Mouse (Mus musculus) right cerebral cortex, postnatal 36 days (tissue): ENCODE measurements around the gene Adamts7.

Source experiments
- DNase-seq, 2 experiments: peaks; one replicate each; pipeline ENCODE4 v3.0.0; 2022; ENCODE audit warnings: low spot score in 2 of 2, mixed read lengths in 1 of 2

Gene Adamts7

DNA sequence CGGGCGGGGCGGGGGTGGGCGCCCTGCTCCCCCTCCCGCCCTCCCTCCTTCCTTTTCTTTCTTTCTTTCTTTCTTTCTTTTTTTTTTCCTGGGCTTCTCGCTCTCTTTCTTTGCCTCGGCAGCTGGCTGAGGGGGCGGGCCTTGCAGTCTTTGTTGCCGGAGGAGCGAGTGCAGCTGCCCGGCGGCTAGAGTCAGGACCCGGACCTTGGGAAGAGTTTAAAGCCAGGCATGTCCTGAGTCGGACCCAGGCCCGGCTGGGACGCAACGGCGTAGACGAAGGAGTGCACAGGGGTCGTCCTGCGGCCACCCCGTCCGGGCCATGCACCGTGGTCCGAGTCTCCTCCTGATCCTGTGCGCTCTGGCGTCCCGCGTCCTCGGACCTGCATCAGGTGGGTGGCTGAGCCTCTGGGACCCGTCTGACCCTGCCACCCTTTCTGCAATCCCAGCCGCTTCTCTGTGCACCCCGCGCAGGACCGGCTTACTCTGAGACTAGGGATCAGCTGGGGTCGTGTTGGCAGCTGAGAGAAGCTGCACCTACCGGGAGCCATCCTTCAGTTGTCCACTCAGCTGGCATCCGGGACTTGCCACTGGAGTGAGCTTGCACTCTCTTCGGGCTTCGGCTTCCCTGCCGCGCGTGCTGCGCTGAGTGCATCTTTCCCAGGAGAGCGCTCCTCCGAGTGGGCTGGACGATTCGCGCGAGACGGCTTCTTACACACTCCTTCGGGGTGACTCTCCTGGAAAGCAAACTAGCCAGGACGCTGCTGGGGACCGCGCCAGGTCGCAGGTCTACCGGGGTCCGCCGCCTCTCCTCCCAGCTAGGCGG lies at the start of gene Adamts7:
TSS of gene Adamts7 (plus strand) at position 144 of the 823 bp plus-strand sequence.
- no peak for DNase-seq

DNA sequence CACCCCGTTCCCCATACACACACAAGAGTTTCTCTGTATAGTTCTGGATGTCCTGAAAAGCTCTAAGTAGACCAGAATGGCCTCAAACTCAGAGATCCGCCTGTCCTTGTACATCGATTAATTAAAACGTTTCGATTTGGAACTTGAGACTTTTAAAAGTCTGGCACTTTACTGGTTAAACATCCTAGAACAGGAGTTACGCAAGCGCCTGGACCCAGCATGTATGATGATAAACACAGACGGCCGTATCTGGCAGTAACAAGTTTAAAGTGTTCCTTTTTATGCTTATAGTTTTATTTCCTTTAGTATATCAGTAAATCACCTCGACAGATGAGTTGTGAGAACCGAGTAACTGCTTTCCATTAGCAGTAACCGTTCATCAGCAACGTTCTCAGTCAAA lies 49.7 kb upstream of the Adamts7 start:
- no peak for DNase-seq

DNA sequence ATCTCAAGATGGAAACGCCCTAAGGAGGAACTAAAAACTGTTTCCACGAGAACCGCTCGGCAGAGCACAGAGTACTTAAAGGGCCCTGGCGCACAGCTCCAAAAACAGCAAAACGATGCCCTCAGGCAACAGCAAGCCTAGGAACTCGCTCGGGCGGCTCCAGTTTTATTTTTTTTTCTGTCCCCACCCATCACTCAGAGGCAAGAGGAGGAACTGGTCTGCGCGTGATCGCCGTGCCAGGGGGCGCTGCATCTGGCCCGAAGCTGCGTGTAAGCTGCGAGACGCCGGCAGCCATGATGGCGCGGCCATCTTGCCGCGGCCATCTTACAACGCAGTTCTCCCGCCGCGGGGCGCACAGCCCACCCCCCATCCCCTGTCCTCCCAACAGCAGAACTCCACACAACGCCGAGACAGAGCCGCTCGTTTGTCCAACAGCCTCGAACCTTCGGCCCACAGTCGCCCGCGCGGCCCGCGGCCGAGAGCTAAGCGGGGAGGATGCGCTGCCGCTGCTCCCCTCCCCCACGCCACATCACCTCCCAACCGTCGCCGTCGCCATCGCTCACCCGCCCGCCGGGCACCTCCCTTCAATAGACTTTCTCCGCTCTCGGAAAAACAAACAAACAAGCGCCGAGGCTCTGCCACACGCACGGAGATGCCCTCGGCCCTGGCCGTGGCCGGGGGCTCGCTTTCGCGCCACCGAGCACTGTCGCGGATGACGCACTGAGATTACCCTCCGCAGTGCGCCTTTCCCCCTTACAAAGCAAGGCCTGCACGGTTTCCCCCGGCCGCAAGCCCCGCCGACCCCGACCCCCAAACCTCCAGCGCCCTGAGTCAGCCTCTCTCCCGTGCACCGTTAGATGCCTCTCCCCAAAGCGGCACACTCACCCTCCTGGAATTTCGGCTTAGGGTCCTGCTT lies 49.0 kb upstream of the Adamts7 start:
- DNase-seq, result peak; percentile 90 to 92

DNA sequence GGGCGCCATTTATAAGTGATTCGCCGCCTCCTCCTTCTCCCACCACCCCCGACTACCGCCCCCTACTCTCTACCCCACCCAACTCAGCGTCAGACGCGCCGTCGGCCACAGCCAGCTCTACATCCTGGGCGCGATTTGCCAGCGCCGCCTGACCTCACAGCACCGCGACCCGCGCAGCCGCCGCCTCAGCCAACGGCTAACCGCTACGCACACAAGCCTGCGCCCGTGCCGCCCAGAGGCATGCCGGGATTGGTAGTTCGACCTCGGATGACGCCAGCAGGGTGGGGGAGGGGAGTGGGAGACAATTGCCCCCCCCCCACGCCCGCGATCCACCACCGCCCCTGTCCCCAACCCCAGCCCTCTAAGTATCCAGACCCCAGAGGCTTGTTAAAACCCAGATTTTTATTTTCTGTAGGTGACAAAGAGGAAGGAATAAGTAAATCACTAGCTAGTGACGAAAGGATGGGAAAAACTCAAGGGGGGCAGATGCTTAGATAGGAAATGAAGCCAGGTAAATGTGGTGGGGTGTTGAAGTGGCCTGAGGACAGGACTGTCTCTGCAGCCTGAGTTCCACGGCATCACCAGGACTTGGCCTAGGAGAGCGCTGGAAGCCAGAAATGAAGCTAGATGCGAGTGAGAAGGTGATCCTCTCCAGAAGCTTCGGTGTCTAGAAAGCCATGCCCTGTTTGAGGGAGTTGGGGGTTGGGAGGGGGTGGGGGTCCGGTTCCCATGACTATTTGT lies 48.1 kb upstream of the Adamts7 start, which contains the start of gene Morf4l1:
TSS of gene Morf4l1 (minus strand) at position 208 of the 741 bp plus-strand sequence.
- DNase-seq, result peak; percentile 98

DNA sequence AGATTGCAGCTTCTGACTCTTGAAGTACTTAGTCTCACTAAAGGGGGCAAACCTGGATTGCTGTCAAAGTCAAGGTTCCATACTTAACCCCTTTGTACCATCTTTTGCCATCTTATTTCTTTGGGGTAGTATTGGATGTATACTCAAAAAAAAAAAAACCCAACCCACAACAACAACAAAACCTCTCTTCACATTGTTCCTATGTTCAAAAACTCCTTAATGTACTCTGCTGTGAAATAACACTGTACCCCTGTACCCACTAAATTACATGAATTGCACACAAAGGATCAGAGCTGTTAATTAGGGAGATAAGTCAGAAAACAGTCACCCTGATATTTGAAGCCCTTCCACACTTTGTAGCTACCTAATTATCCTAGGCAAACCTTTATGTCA lies 47.6 kb upstream of the Adamts7 start:
- no peak for DNase-seq

DNA sequence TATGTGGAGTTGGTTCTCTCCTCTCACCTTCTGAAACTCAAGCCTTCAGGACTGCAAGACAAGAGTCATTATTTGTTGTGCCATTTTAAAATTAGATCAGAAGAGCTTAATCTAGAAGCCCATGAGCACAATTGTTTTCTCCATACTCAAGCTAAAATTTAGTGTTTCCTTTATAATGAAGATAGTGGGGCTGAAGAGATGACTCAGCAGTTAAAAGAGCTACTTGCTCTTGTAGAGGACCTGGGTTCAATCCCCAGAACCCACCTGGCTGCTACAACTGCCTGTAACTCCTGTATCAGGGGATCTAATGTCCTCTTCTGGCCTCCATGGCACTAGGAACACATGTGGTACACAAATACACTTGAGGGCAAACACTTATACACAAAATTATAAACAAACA lies 45.6 kb upstream of the Adamts7 start:
- no peak for DNase-seq

DNA sequence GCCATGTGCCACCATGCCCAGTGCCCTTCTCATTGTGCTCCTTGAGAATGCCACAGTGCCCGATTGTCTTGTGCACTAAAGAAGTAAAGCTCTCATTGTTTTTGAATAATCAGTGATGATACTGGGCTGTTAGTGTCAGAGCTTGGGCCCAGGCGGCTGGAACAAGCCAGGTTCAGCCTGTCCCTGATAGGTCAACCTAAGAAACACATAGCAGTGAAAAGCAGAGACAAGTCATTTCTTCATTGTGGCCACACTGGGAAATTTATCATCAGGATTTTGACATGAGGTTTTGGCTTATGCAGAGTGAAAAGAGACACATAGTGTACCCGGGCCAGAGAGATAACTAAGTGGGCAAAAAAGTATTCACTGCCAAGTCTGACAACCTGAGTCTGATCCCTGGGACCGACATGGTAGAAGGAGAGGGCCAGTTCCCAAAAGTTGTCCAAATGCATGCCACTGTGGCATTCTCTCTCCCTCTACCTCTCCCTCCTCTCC lies 40.6 kb upstream of the Adamts7 start:
- no peak for DNase-seq

DNA sequence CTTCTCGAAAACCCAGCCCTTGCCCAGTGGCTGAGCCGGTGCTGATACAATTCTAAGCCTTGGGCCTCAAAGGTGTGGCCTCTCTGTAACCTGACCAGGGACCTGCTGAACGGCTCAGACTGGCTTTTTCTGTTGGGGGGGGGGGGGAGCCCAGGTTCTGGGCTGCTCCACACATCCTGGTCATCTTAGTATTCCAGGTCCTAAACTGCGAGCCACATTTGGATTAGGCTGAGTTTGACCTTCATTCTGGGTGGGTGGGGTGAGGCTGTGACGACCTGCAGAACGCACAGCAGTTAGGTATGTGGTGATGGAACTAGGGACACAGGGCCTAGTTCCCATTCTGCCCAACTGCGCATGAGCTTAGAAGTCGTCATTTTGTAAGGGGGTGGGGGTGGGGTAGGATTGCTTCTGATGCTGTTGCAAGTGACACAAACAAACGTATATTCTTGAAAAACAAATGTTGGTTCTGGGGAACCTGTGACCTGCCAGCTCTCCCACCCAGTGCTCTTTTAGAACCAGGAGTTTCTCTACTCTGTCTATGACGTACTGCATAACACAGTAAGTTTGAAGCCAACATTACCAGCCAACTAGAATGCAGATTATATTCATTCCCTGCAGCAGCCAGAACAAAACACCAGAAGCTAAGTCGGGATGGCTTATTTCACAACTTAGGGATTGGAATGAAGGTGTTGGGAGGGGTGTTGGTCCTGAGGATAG lies 38.6 kb upstream of the Adamts7 start:
- no peak for DNase-seq

DNA sequence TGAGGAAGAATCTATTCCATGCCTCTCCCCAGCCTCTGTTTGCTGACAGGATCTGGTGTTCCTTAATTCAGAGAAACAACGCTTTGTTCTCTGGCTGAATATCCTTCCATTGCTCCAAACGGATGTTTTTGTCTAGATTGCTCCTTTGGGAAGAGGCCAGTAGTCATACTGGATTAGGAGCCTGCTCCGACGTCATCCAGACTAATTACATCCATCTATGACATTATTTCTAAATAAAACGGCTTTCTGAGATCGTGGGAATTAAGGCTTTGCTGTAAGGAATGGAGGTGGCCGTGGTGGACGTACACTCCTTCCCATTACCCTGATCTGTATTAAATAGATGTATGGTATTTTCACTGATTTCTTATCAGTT lies 38.0 kb upstream of the Adamts7 start:
- no peak for DNase-seq

DNA sequence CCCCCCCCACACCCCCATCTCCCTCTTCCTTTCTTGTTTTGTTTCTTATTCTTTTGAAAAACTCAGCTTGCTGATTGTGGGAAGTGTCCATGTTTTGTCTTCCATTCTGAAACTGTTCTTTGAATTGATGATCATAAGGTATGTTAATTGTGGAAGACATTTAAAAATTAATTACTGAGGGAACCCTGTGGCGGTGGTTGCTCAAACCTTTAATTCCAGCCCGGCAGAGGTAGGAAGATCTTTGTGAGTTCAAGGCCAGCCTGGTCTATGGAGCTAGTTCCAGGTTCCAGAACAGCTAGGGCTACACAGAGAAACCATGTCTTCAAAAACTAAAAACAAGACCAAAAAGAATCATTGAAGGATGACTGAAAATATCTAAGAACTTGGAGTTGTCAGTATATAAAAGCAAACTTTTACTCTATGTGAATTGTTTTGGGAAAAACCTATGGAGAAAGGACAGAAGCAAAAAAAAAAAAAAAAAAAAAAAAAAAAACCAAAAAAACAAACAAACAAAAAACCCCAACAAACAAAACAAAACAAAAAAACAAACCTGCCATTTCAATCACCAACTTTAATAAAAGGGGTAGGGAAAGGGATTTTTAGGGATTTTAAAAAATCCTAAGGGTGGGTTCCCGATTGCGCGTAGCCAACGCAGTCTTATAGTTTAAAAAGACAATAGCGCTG lies 37.3 kb upstream of the Adamts7 start:
- no peak for DNase-seq

DNA sequence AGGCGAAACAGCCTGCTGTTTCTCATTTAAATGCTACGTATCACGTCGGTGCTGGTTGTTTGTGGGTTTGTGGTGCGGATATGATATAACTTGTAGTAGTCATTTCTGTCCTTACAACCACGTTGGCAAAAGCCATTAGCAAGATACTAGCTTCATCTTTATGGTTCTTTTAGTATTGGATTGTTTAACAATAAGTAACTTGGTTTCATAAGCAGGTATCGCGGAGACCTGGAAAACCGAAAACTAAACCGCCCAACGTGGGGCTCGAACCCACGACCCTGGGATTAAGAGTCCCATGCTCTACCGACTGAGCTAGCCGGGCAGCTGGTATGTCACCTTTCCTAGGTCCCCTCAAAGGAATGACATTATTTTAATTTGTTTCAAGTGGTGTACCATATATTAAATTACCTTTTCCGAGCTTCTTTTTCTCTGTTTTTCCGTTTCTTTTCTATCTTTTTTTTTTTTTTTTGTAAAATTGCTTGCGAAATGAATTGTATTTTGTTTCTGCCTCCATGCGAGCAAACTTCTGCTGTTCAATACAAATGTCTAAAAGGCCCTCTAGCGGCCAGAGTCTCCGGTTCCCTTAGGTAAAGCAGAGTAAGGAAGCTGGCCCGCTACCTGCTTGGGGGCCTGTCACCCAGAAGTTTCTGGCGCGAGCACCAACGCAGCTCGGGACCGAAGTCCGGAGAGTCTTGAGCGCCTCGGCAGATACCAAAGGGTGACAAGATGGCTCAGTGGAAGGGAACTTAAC lies 36.4 kb upstream of the Adamts7 start:
- peak; percentile 61 to 64 for DNase-seq

DNA sequence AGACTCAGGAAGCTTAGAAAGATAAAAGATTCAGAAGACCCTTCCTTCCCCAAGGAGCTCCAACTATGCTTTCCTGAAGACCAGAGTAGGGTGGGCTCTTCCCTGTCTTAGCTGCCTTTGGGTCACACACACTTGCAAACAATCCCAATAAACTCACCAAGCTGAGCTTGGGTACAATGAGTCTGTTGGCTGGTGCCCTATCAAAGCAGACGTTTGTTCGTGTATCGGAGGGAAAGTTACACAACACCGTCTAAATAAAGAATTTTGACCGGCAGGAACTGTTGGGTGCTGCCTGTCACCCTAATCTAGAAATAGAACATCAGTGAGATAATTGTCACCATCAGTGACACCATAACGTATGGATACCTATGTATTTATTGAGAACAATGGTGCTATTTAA lies 35.7 kb upstream of the Adamts7 start:
- DNase-seq, result no peak

DNA sequence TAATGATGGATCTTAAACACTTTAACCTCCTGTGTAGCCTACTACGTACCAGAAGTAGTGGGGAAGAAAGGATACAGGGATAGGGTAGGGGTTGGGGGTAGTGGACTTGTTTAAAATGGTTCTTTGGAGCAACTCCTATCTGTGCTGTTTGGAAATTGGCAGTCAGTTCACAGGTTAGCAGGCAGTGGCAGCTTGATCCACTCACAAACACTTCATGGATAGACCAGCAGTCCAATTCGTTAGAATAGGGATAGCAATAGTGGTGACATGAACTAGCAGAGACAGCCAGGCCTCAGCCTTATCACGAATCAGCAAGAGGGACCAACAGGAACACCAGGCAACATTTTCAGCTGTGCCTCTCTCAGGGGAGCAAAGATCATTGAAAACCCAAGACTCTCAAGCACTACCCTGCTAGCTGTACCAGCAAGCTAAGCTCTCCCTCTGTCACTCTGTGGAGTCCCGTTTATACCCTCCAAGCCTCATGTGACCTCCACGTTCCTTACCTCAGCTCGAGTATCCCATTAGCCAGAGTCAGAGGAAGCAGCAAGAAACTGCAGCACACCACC lies 34.1 kb upstream of the Adamts7 start:
- DNase-seq, result no peak

DNA sequence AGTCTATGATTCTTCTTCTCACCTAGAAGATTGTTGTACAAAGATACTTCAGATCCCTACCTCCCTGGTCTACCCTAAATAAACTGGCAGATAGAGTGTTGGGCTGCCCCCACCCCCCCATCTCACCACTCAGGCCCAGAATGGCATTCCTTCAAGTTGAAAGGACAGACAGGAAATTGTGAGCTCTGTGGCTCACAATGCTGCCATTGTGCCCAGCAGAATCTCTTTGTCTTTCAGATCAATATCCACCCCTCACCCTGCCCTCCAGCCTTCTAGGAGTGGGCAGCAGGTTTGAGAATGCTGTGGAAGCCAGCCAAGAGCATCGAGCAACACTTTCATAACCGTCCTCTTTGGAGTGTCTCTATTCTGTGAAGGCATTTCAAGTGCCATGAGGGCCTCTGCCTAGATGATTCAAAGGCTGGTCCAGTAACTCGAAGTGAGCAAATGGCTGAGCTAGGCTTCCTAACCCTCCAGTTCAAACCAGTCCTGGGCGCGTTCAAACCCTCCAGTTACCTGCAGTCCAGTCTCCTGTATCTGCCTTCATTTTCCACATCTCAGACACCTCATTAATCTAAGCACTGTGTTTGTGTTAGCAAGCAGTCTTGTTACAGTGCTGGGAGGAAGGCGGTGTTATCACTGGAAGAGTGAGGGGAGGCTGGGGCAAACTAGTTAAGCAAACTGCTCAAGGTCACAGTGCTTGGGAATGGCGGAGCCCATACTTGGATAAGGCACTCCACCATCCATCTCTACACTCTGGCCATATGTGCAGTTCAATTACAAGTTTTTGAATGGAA lies 29.1 kb upstream of the Adamts7 start:
- DNase-seq, result no peak

DNA sequence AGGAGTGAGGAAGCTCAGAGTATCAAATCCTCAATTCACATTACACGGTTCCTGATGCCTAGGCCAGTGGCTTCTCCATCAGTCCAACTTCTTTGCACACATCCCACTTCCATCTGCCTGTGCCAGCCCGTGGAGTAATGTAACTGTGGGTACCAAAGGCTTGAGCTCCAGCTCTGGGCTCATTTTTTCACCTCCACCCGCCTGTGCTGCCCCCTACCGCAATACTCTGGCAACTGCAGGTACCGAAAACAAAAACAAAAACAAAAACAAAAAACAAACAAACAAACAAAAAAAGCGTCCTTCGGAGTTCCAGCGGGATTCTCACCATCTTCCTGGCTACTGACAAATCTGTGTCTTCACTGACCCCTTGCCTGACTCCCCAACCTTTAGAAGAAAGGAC lies 27.4 kb upstream of the Adamts7 start:
- no peak for DNase-seq

DNA sequence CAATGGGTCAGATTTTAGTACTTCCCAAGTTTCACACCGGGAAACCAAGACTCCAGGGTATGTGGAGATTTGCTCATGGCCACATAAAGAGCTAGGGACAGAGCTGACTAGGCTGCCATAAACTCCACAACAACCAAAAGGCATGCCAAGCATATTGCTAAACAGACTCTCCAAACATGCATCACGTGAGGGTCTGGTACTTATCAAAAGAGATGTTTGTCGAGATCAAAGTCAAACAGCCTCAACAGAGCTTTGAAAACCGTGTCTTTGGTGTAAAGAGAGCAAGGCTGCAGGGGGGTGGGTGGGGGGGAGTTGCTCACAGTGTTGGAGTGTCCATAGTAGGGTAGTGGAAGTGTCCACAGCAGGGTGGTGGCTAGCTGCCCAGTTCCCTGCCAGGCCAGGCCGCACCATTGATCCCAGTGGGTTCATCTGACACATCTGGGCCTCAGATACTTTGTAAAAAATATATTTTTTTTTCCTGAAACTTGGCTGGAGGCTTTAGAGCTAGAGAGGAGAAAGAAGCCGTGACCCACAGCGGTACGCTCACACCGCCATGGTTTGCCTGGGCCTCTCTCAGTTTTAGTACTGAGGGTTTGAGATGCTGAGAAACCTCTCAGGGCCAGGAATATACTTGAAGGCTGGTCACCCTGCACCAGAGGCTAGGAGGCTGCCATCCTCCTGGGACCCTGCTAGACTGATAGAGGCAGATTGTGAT lies 26.7 kb upstream of the Adamts7 start:
- no peak for DNase-seq

DNA sequence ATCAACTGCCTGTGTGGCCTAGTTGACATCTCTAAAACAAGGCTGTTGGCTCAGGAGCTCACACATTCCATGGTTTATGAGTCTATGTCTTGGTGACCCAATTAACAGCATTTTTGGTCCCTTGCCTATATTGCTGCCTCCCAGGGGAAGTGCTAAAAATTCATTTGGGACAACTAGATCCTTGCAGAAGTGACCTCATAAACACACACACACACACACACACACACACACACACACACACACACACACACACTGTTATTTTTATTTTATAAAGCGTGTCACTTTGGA lies 26.2 kb upstream of the Adamts7 start:
- no peak for DNase-seq

DNA sequence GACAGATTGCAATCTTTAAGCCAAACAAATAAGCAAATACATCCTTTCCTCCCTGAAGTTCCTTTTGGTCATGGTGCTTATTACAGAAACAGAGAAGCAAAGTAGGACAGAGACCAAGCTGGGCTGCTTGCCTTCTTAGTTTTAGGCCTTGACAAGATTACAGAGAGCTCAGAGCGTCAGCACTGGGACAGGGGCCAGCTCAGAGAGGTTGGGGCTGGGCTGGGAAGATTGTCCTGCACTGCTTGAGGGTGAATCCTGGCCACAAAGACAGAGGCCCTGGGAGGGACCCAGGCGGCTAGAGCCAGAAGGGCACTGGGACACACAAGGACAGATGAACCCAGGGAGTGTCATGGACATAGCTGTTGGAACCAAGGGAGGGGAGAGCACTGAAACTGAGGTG lies 17.1 kb upstream of the Adamts7 start:
- DNase-seq, result no peak
